Mouse (Mus musculus): Measurements from ENCODE around the gene Ngfr. TPM values are rescaled to one million over a fixed set of nuclear protein-coding genes. Genes with fewer than 3 reads are reported as not detected.
A peak's percentile ranks its signal among the peaks of the same experiment; 100 is the strongest.

The Ngfr gene
- polyA plus RNA-seq, 1 experiment from 2014 or later: 34.5 TPM

- Histone ChIP-seq H3K9me3 (no peaks in the 10 kb centered on the region), H3K27ac (no peak overlapping the region), H3K36me3 (no peaks in the 10 kb centered on the region), H3K27me3 (peaks cover 89% of the 10 kb centered on the region), H3K4me3 (no peak overlapping the region), H3K4me1 (peaks cover 46% of the 10 kb centered on the region), H3K9ac (no peak overlapping the region), H3K4me2 (replicated peaks) (no peak overlapping the region)
- 74% methylated on average over 1 of the region's 1 CpGs for WGBS
- no peak for ATAC-seq (ENCODE audit: low FRiP score, low read depth)
These were observed 5.2 kb upstream of the Ngfr start for GRCm38 (mm10) chr11:95592691-95593090.

- H3K27me3 ChIP-seq: peaks cover 91% of the 10 kb centered on the region
- no peaks in the 10 kb centered on the region for H3K9me3 ChIP-seq
- ATAC-seq (ENCODE audit: low FRiP score, low read depth): no peak
- peaks cover 48% of the 10 kb centered on the region for H3K4me1 ChIP-seq
- no peaks in the 10 kb centered on the region for H3K36me3 ChIP-seq
- no peak overlapping the region for H3K9ac ChIP-seq
- 12% methylated on average over 5 of the region's 5 CpGs for WGBS
- no peak overlapping the region for H3K4me3 ChIP-seq
- no peak overlapping the region for H3K27ac ChIP-seq
- H3K4me2 ChIP-seq (replicated peaks): no peak overlapping the region
These were observed 1.7 kb upstream of the Ngfr start for GRCm38 (mm10) chr11:95589195-95589594.

GRCm38 (mm10) chr11:95586751-95587422 is 648 bp downstream of the Ngfr start:
- WGBS: under 1% methylated on average over 27 of the region's 27 CpGs
- Histone ChIP-seq H3K4me1 (peaks cover 71% of the 10 kb centered on the region), H3K4me3 (peak overlapping the region; percentile 54), H3K4me2 (replicated peaks) (peak overlapping the region; percentile 85), H3K9ac (peak overlapping the region; percentile 67), H3K27ac (no peak overlapping the region), H3K9me3 (no peaks in the 10 kb centered on the region), H3K36me3 (no peaks in the 10 kb centered on the region), H3K27me3 (peaks cover 92% of the 10 kb centered on the region)
- no peak for ATAC-seq (ENCODE audit: low FRiP score, low read depth)

- Histone ChIP-seq H3K27ac (no peak overlapping the region), H3K4me1 (peaks cover 78% of the 10 kb centered on the region), H3K4me3 (peak overlapping the region; percentile 54), H3K9me3 (no peaks in the 10 kb centered on the region), H3K4me2 (replicated peaks) (peak overlapping the region; percentile 85), H3K27me3 (peaks cover 94% of the 10 kb centered on the region), H3K36me3 (no peaks in the 10 kb centered on the region), H3K9ac (peak overlapping the region; percentile 67)
- ATAC-seq (ENCODE audit: low FRiP score, low read depth): 0 out of 2 replicates have a peak, but pooled peaks have one; percentile 20
- under 1% methylated on average over 25 of the region's 25 CpGs for WGBS
These were observed 1.4 kb downstream of the Ngfr start for GRCm38 (mm10) chr11:95586184-95586583.

GRCm38 (mm10) chr11:95585684-95586083 is 1.9 kb downstream of the Ngfr start:
- Histone ChIP-seq H3K4me3 (peak overlapping the region; percentile 54), H3K4me1 (peaks cover 83% of the 10 kb centered on the region), H3K9ac (peak overlapping the region; percentile 43; the same call in 1 of the 2 replicates), H3K9me3 (no peaks in the 10 kb centered on the region), H3K27me3 (peaks cover 96% of the 10 kb centered on the region), H3K4me2 (replicated peaks) (peak overlapping the region; percentile 85), H3K36me3 (no peaks in the 10 kb centered on the region), H3K27ac (no peak overlapping the region)
- WGBS: under 1% methylated on average over 15 of the region's 15 CpGs
- no peak for ATAC-seq (ENCODE audit: low FRiP score, low read depth)

GRCm38 (mm10) chr11:95585281-95585680 is 2.3 kb downstream of the Ngfr start:
- Histone ChIP-seq H3K27ac (no peak overlapping the region), H3K27me3 (peaks cover 96% of the 10 kb centered on the region)
- ATAC-seq (ENCODE audit: low FRiP score, low read depth): no peak

GRCm38 (mm10) chr11:95584651-95585050 is 2.9 kb downstream of the Ngfr start:
- no peaks in the 10 kb centered on the region for H3K36me3 ChIP-seq
- H3K27me3 ChIP-seq: peaks cover 97% of the 10 kb centered on the region
- WGBS: 2% methylated on average over 9 of the region's 9 CpGs
- no peak overlapping the region for H3K9ac ChIP-seq
- H3K27ac ChIP-seq: no peak overlapping the region
- H3K4me1 ChIP-seq: peaks cover 93% of the 10 kb centered on the region
- no peaks in the 10 kb centered on the region for H3K9me3 ChIP-seq
- H3K4me3 ChIP-seq: peak overlapping the region; percentile 54
- peak overlapping the region; percentile 85 for H3K4me2 ChIP-seq (replicated peaks)
- no peak for ATAC-seq (ENCODE audit: low FRiP score, low read depth)

More at GRCm38 (mm10) chr11:95585281-95585680, 2.3 kb downstream of the Ngfr start:
- Histone ChIP-seq H3K4me3 (peak overlapping the region; percentile 54), H3K9ac (peak overlapping the region; percentile 43; the same call in 1 of the 2 replicates), H3K4me2 (replicated peaks) (peak overlapping the region; percentile 85), H3K36me3 (no peaks in the 10 kb centered on the region), H3K9me3 (no peaks in the 10 kb centered on the region), H3K4me1 (peaks cover 87% of the 10 kb centered on the region)
- 0% methylated on average over 24 of the region's 24 CpGs for WGBS

- Histone ChIP-seq H3K4me3 (no peak overlapping the region), H3K4me2 (replicated peaks) (no peak overlapping the region), H3K4me1 (peaks cover 96% of the 10 kb centered on the region), H3K36me3 (no peaks in the 10 kb centered on the region), H3K9me3 (no peaks in the 10 kb centered on the region), H3K27me3 (peaks cover 96% of the 10 kb centered on the region), H3K27ac (no peak overlapping the region), H3K9ac (no peak overlapping the region)
- ATAC-seq (ENCODE audit: low FRiP score, low read depth): no peak
- 22% methylated on average over 6 of the region's 6 CpGs for whole genome bisulfite sequencing
These were observed 4.1 kb downstream of the Ngfr start for GRCm38 (mm10) chr11:95583396-95583795.

- Histone ChIP-seq H3K4me2 (replicated peaks) (peak overlapping the region; percentile 36; the same call in 1 of the 2 replicates), H3K36me3 (no peaks in the 10 kb centered on the region; the same call in 1 of the 2 replicates), H3K4me3 (no peak overlapping the region), H3K27me3 (peaks cover 98% of the 10 kb centered on the region), H3K4me1 (peaks cover 100% of the 10 kb centered on the region), H3K27ac (peak overlapping the region; percentile 29; the same call in 1 of the 2 replicates), H3K9ac (no peak overlapping the region; the same call in 1 of the 2 replicates), H3K9me3 (no peaks in the 10 kb centered on the region)
- 10% methylated on average over 3 of the region's 3 CpGs for WGBS
- no peak for ATAC-seq (ENCODE audit: low FRiP score, low read depth)
These were observed 5.3 kb downstream of the Ngfr start for GRCm38 (mm10) chr11:95582193-95582592.

GRCm38 (mm10) chr11:95579455-95579854 is 8.1 kb downstream of the Ngfr start:
- no peaks in the 10 kb centered on the region for H3K9me3 ChIP-seq
- 0 out of 2 replicates have a peak, but pooled peaks have one; percentile 35 for ATAC-seq (ENCODE audit: low FRiP score, low read depth)
- WGBS: 4% methylated on average over 6 of the region's 6 CpGs
- no peak overlapping the region; the same call in 1 of the 2 replicates for H3K27ac ChIP-seq
- H3K4me3 ChIP-seq: no peak overlapping the region
- H3K4me2 ChIP-seq (replicated peaks): peak overlapping the region; percentile 41
- no peak overlapping the region for H3K9ac ChIP-seq
- H3K4me1 ChIP-seq: peaks cover 99% of the 10 kb centered on the region
- no peaks in the 10 kb centered on the region; the same call in 1 of the 2 replicates for H3K36me3 ChIP-seq
- peaks cover 97% of the 10 kb centered on the region for H3K27me3 ChIP-seq

GRCm38 (mm10) chr11:95577776-95578446 is 9.6 kb downstream of the Ngfr start:
- H3K4me1 ChIP-seq: peaks cover 84% of the 10 kb centered on the region
- no peaks in the 10 kb centered on the region; the same call in 1 of the 2 replicates for H3K36me3 ChIP-seq
- peaks cover 91% of the 10 kb centered on the region for H3K27me3 ChIP-seq
- H3K9me3 ChIP-seq: no peaks in the 10 kb centered on the region
- H3K9ac ChIP-seq: no peak overlapping the region; the same call in 1 of the 2 replicates
- ATAC-seq (ENCODE audit: low FRiP score, low read depth): no peak
- 26% methylated on average over 39 of the region's 39 CpGs for WGBS
- no peak overlapping the region for H3K27ac ChIP-seq
- H3K4me2 ChIP-seq (replicated peaks): peak overlapping the region; percentile 47
- H3K4me3 ChIP-seq: no peak overlapping the region

GRCm38 (mm10) chr11:95576299-95576698 is 11.2 kb downstream of the Ngfr start:
- H3K9ac ChIP-seq: no peak overlapping the region; the same call in 1 of the 2 replicates
- peaks cover 83% of the 10 kb centered on the region for H3K4me1 ChIP-seq
- H3K36me3 ChIP-seq: no peaks in the 10 kb centered on the region; the same call in 1 of the 2 replicates
- peaks cover 88% of the 10 kb centered on the region for H3K27me3 ChIP-seq
- peak overlapping the region; percentile 9; the same call in 1 of the 2 replicates for H3K4me2 ChIP-seq (replicated peaks)
- no peaks in the 10 kb centered on the region for H3K9me3 ChIP-seq
- no peak overlapping the region for H3K27ac ChIP-seq
- ATAC-seq (ENCODE audit: low FRiP score, low read depth): no peak
- no peak overlapping the region for H3K4me3 ChIP-seq
- 39% methylated on average over 8 of the region's 8 CpGs for WGBS

Measured in limb, embryonic 13.5 days (tissue).